Mouse (Mus musculus) kidney, adult 2 months (tissue): ENCODE measurements around the gene Ino80d.

ENCODE experiments used
- CTCF ChIP-seq: fragments of 200-500 bp; conservative IDR thresholded peaks from 2 replicates; pipeline ENCODE4 v1.5.1; 2011; ENCODE audit warnings: low read depth, mild to moderate bottlenecking, control low read depth, low read length, moderate library complexity, mixed read lengths; ENCODE audit not compliant: insufficient read depth, insufficient read length
- POLR2A ChIP-seq: fragments of 200-500 bp; IDR thresholded peaks from one replicate; pipeline ENCODE4 v1.6.1; 2011; ENCODE audit warnings: low read depth, low read length, control low read depth

DNA sequence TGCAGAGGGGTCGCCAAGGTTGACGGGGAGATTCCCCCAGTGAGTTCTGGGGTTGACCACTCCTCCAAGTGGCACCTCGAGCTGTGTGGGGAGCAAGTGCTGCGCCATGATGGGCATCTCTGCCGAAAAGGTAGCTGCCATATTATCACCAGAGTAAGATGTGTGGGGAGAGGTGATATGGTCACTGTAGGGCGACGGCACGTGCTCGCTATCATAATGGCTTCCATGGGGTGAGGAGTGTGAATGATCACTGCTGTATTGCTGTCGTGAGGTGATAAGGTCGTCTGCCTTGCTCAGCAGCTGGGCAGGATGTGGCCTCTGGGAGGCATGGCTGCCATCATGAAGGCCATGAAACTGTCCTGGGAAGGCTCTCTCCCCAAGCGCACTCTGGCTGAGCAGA is 56.1 kb downstream of the Ino80d start:
- TF ChIP-seq CTCF (no peak), POLR2A (no peak)
